Mouse (Mus musculus): Measurements from ENCODE around the gene Adh7. TPM values are rescaled to one million over a fixed set of nuclear protein-coding genes. Genes with fewer than 3 reads are reported as not detected.

Adh7 gene
- polyA plus RNA-seq, 1 experiment, result 0.16 TPM

GRCm38 (mm10) chr3:138224363-138224954 is 6.9 kb downstream of the Adh7 start:
- DNase-seq (ENCODE audit: low read depth), result no peak

- no peak for DNase-seq (ENCODE audit: low read depth)
Measured at GRCm38 (mm10) chr3:138225331-138225730, 7.8 kb downstream of the Adh7 start.

GRCm38 (mm10) chr3:138225853-138226252 is 8.3 kb downstream of the Adh7 start:
- DNase-seq (ENCODE audit: low read depth), result no peak

GRCm38 (mm10) chr3:138226476-138226875 is 8.9 kb downstream of the Adh7 start:
- DNase-seq (ENCODE audit: low read depth), result no peak

- DNase-seq (ENCODE audit: low read depth), result no peak
Measured at GRCm38 (mm10) chr3:138227082-138227481, 9.5 kb downstream of the Adh7 start.

GRCm38 (mm10) chr3:138227782-138228181 is 10.2 kb downstream of the Adh7 start:
- DNase-seq (ENCODE audit: low read depth), result no peak

- no peak for DNase-seq (ENCODE audit: low read depth)
Measured at GRCm38 (mm10) chr3:138229448-138229847, 11.9 kb downstream of the Adh7 start.

GRCm38 (mm10) chr3:138230266-138230665 is 12.7 kb downstream of the Adh7 start:
- no peak for DNase-seq (ENCODE audit: low read depth)

GRCm38 (mm10) chr3:138231531-138231930 is 14.0 kb downstream of the Adh7 start:
- DNase-seq (ENCODE audit: low read depth), result no peak

- DNase-seq (ENCODE audit: low read depth), result no peak
Measured at GRCm38 (mm10) chr3:138236546-138237163, 19.1 kb downstream of the Adh7 start.

GRCm38 (mm10) chr3:138238046-138238445 is 20.5 kb downstream of the Adh7 start:
- DNase-seq (ENCODE audit: low read depth), result no peak

GRCm38 (mm10) chr3:138239461-138239860 is 21.9 kb downstream of the Adh7 start:
- no peak for DNase-seq (ENCODE audit: low read depth)

- DNase-seq (ENCODE audit: low read depth), result no peak
Measured at GRCm38 (mm10) chr3:138240411-138240810, 22.9 kb downstream of the Adh7 start.

- no peak for DNase-seq (ENCODE audit: low read depth)
Measured at GRCm38 (mm10) chr3:138240942-138241341, 23.4 kb downstream of the Adh7 start.

- no peak for DNase-seq (ENCODE audit: low read depth)
Measured at GRCm38 (mm10) chr3:138241371-138241770, 23.8 kb downstream of the Adh7 start.

- DNase-seq (ENCODE audit: low read depth), result no peak
Measured at GRCm38 (mm10) chr3:138242021-138242726, 24.6 kb downstream of the Adh7 start.

- DNase-seq (ENCODE audit: low read depth), result no peak
Measured at GRCm38 (mm10) chr3:138242933-138243332, 25.4 kb downstream of the Adh7 start.

GRCm38 (mm10) chr3:138244338-138244874 is 26.8 kb downstream of the Adh7 start:
- no peak for DNase-seq (ENCODE audit: low read depth)

GRCm38 (mm10) chr3:138246511-138247020 is 29.0 kb downstream of the Adh7 start:
- DNase-seq (ENCODE audit: low read depth), result no peak

- DNase-seq (ENCODE audit: low read depth), result no peak
Measured at GRCm38 (mm10) chr3:138247241-138247640, 29.7 kb downstream of the Adh7 start.

GRCm38 (mm10) chr3:138248011-138248410 is 30.5 kb downstream of the Adh7 start:
- no peak for DNase-seq (ENCODE audit: low read depth)

- DNase-seq (ENCODE audit: low read depth), result no peak
Measured at GRCm38 (mm10) chr3:138248746-138249145, 31.2 kb downstream of the Adh7 start.

GRCm38 (mm10) chr3:138251156-138251555 is 33.6 kb downstream of the Adh7 start:
- no peak for DNase-seq (ENCODE audit: low read depth)
